Mouse (Mus musculus): ENCODE data around the gene 1700001K19Rik. TPM values are rescaled to one million over a fixed set of nuclear protein-coding genes. Genes with fewer than 3 reads are reported as not detected.
"Not testable (repeated sequence)": the region's sequence is repeated elsewhere in the genome, so short reads cannot be mapped to it uniquely, and the experiment has no call there.

Gene 1700001K19Rik
- total and polyA plus RNA-seq, 2 experiments from 2014 or later, result not detected

DNA sequence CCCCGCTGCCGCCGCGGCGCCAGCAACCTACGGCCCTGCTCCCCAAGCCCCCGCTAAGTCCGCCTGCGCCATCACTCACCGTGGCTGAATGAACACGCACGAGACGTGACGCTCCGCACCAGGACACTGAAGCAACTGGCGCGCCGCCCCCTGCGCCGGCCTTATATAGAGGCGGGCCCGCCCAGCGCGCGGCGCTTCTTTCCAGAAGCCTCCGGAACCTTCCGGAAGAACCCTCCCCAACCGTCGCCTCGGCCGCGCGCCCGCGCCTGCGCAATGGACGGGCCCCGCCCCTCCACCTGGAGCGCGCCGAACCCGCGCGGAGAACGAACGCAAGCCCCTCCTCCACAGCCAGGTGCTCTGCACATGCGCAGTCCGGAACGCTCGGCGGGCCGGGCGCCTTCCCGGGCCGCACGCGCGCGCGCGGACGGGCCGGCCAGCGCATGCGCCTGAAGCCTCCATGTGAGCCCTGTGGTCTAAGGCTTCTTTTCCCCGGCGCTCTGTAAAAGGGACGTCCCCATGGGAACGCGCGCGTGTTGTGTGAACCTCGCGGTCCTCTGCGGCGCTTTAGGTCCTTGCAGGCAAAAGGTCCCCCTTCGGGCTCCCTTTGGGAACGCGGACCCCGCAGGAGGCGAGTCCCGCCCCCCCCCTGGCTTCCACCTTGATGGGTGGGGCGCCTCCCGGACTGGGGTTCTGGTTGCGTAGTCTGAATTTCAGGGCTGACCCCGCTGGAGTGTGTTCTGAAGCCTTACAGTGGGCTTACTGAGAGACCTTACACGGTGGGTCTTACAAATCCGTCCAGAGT, 14.0 kb upstream of the 1700001K19Rik start:
- Histone ChIP-seq H3K4me3 (ENCODE audit: low read depth, low read length) (peak overlapping the region; percentile 99), H3K36me3 (ENCODE audit: insufficient read depth) (peaks cover 27% of the 10 kb centered on the region), H3K4me2 (ENCODE audit: low read depth) (peak overlapping the region; percentile 82), H3K9me3 (ENCODE audit: low read length) (no peaks in the 10 kb centered on the region), H3K27ac (ENCODE audit: low read depth, low read length) (peak overlapping the region; percentile 99), H3K9ac (peak overlapping the region; percentile 100), H3K4me1 (ENCODE audit: insufficient read depth) (peaks cover 7% of the 10 kb centered on the region), H3K27me3 (ENCODE audit: insufficient read depth, low read length) (no peaks in the 10 kb centered on the region; the same call in 1 of the 2 replicates)
- no peak for TF ChIP-seq CTCF (IDR thresholded peaks at IDR 0.05; ENCODE audit: low read depth)
- under 1% methylated on average over 86 of the region's 89 CpGs for WGBS
- DNase-seq, result peak; percentile 100
- peak; percentile 95 for ATAC-seq

GRCm38 (mm10) chr12:110695676-110696171, 13.3 kb upstream of the 1700001K19Rik start:
- no peak for TF ChIP-seq CTCF (IDR thresholded peaks at IDR 0.05; ENCODE audit: low read depth)
- ATAC-seq (peak; percentile 70), DNase-seq (peak; percentile 80)
- Histone ChIP-seq H3K9me3 (ENCODE audit: low read length) (no peaks in the 10 kb centered on the region), H3K27me3 (ENCODE audit: insufficient read depth, low read length) (no peaks in the 10 kb centered on the region; the same call in 1 of the 2 replicates), H3K9ac (peak overlapping the region; percentile 100), H3K4me1 (ENCODE audit: insufficient read depth) (peaks cover 7% of the 10 kb centered on the region), H3K27ac (ENCODE audit: low read depth, low read length) (peak overlapping the region; percentile 99), H3K36me3 (ENCODE audit: insufficient read depth) (peaks cover 28% of the 10 kb centered on the region), H3K4me2 (ENCODE audit: low read depth) (peak overlapping the region; percentile 52), H3K4me3 (ENCODE audit: low read depth, low read length) (peak overlapping the region; percentile 99)
- WGBS, result 3% methylated on average over 50 of the region's 55 CpGs

- not testable (repeated sequence) for H3K4me3 ChIP-seq (ENCODE audit: low read depth, low read length); H3K27me3 ChIP-seq (ENCODE audit: insufficient read depth, low read length); H3K4me1 ChIP-seq (ENCODE audit: insufficient read depth); DNase-seq; H3K4me2 ChIP-seq (ENCODE audit: low read depth); H3K9ac ChIP-seq; H3K27ac ChIP-seq (ENCODE audit: low read depth, low read length); H3K9me3 ChIP-seq (ENCODE audit: low read length); ATAC-seq
- 47% methylated on average over 5 of the region's 5 CpGs for WGBS
- H3K36me3 ChIP-seq (ENCODE audit: insufficient read depth), result peaks cover 49% of the 10 kb centered on the region
Observed at GRCm38 (mm10) chr12:110693378-110693777, 11.0 kb upstream of the 1700001K19Rik start.

DNA sequence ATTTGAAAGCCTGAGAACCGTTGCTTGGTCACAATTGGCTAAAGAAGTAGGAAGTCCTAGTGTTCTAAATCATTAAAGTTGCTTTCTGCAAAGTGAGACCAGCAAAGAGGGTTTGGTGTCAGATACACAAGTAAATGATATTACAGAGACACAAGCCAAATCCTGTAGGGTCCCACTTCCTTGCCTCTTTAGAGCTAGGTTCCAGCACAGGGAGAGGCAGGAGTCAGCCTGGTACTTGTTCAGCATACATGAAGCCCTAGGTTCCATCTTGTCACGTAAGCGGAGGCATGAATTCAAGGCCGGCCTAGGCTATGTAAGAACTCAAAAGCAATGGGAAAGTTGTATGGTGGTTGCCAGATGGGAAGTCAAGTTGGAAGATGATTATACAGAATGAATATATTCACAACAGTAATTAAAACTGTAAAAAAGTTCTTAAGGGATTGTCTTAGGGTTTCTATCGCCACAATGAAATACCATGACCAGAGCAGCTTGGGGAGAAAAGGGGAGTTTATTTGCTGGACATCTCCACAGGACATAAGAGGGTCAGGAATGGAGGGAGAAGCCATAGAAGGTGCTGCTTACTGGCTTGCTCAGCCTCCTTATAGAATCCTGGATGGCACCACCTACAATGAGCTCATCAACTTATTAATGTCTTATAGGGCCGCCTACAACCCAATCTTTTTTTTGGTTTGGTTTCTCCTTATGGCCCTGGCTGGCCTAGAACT, 7.7 kb upstream of the 1700001K19Rik start:
- Histone ChIP-seq H3K4me2 (ENCODE audit: low read depth) (no peak overlapping the region), H3K9ac (no peak overlapping the region), H3K4me3 (ENCODE audit: low read depth, low read length) (no peak overlapping the region), H3K4me1 (ENCODE audit: insufficient read depth) (peaks cover 7% of the 10 kb centered on the region), H3K27ac (ENCODE audit: low read depth, low read length) (no peak overlapping the region), H3K9me3 (ENCODE audit: low read length) (no peaks in the 10 kb centered on the region), H3K36me3 (ENCODE audit: insufficient read depth) (peaks cover 58% of the 10 kb centered on the region), H3K27me3 (ENCODE audit: insufficient read depth, low read length) (no peaks in the 10 kb centered on the region)
- DNase-seq (no peak), ATAC-seq (no peak)
- 83% methylated on average over 6 of the region's 6 CpGs for whole genome bisulfite sequencing
- TF ChIP-seq CTCF (IDR thresholded peaks at IDR 0.05; ENCODE audit: low read depth), result no peak

GRCm38 (mm10) chr12:110688921-110689320, 6.5 kb upstream of the 1700001K19Rik start:
- H3K4me1 ChIP-seq (ENCODE audit: insufficient read depth); H3K9ac ChIP-seq; H3K4me2 ChIP-seq (ENCODE audit: low read depth); ATAC-seq; H3K27me3 ChIP-seq (ENCODE audit: insufficient read depth, low read length); H3K9me3 ChIP-seq (ENCODE audit: low read length); DNase-seq; H3K4me3 ChIP-seq (ENCODE audit: low read depth, low read length); H3K27ac ChIP-seq (ENCODE audit: low read depth, low read length): not testable (repeated sequence)
- WGBS, result 96% methylated on average over 3 of the region's 3 CpGs
- H3K36me3 ChIP-seq (ENCODE audit: insufficient read depth), result peaks cover 50% of the 10 kb centered on the region

GRCm38 (mm10) chr12:110687894-110688734, 5.7 kb upstream of the 1700001K19Rik start:
- Histone ChIP-seq H3K9ac (0 out of 2 replicates have a peak overlapping the region, but pooled peaks have one; percentile 2), H3K9me3 (ENCODE audit: low read length) (no peaks in the 10 kb centered on the region), H3K36me3 (ENCODE audit: insufficient read depth) (peaks cover 44% of the 10 kb centered on the region), H3K4me3 (ENCODE audit: low read depth, low read length) (no peak overlapping the region), H3K27me3 (ENCODE audit: insufficient read depth, low read length) (no peaks in the 10 kb centered on the region), H3K27ac (ENCODE audit: low read depth, low read length) (0 out of 2 replicates have a peak overlapping the region, but pooled peaks have one; percentile 35), H3K4me1 (ENCODE audit: insufficient read depth) (no peaks in the 10 kb centered on the region), H3K4me2 (ENCODE audit: low read depth) (no peak overlapping the region)
- DNase-seq (peak; percentile 57), ATAC-seq (peak; percentile 72)
- TF ChIP-seq CTCF (IDR thresholded peaks at IDR 0.05; ENCODE audit: low read depth), result no peak
- WGBS, result 55% methylated on average over 12 of the region's 12 CpGs

Measured in forebrain, postnatal 0 days (tissue).